Mouse (Mus musculus) frontal cortex, adult 2 months (tissue): ENCODE data around the gene Med19. TPM values are rescaled to one million over a fixed set of nuclear protein-coding genes. Genes with fewer than 3 reads are reported as not detected.
"Not testable (repeated sequence)": the region's sequence is repeated elsewhere in the genome, so short reads cannot be mapped to it uniquely, and the experiment has no call there.

Source experiments
- DNase-seq, 2 experiments: peaks; one replicate each; pipeline ENCODE4 v3.0.0; 2022; ENCODE audit warnings: low spot score in 1 of 2; ENCODE audit errors: extremely low spot score in 1 of 2
- polyA plus RNA-seq: library from polyadenylated mRNA; depleted of rRNA; stranded (reverse); fragments of >200 nt; gene quantifications from 2 replicates; pipeline ENCODE4 v1.2.3, GENCODE M21; 2012

Med19 gene
- polyA plus RNA-seq, 1 experiment, result 27.7 TPM

DNA sequence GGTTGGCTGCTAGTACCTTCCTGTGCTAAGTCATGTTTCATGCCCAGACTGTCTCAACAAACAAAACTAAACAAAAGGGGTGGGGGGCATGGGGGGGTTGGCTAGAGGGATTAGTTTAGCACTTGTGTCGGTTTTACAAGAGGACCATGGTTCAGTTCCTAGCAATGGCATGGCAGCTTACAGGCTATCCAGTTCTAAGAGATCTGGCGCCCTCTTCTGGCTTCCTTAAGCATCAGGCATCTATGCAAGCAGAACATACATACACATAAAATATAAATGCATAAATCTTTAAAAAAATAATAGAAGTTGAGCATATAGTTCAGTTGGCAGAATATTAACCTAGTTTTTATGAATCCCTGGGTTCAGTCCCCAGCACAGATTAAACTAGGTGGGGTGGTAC, 15.3 kb upstream of the Med19 start:
- no peak for DNase-seq

DNA sequence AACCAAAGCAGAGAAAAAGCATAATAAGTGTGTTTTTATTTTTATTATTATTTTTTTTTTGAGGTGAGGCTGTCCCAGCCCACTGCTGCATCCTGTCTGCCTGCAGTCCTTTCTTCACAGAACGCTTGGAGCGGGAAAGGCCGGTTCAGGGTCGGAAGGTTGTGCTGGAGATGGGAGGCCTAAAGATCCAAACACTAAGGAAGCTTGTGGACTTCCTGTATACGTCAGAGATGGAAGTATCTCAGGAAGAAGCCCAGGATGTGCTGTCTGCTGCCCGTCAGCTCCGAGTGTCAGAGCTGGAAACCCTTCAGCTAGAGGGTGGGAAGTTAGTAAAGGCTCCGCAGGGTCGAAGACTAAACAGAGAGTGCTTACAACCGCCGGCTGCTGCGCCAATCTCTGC, 12.1 kb upstream of the Med19 start:
- DNase-seq, result no peak

- DNase-seq, result no peak
Observed at GRCm38 (mm10) chr2:84669828-84670568, 8.2 kb upstream of the Med19 start.

GRCm38 (mm10) chr2:84670569-84670933, 7.7 kb upstream of the Med19 start, which contains the start of gene Selenoh:
TSS of gene Selenoh (minus strand) at chr2:84670770.
- peak; percentile 83 to 93 for DNase-seq

DNA sequence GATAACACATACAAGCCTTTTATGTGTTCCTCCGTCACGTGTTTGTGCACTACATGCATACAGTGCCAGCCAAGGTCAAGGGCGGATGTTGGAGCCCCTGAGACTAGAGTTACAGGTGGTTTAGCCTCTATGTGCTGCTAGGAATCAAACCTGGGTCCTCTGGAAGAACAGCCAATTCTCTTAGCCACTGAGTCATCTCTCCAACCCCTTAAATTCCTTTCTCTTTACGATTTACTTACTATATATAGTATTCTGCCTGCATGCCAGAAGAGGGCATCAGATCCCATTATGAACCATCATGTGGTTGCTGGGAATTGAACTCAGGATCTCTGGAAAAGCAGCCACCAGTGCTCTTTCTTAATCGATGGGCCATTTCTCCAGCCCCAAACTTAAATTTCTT, 6.7 kb upstream of the Med19 start:
- not testable (repeated sequence) for DNase-seq

- no peak for DNase-seq
Observed at GRCm38 (mm10) chr2:84677270-84677967, 783 bp upstream of the Med19 start.

DNA sequence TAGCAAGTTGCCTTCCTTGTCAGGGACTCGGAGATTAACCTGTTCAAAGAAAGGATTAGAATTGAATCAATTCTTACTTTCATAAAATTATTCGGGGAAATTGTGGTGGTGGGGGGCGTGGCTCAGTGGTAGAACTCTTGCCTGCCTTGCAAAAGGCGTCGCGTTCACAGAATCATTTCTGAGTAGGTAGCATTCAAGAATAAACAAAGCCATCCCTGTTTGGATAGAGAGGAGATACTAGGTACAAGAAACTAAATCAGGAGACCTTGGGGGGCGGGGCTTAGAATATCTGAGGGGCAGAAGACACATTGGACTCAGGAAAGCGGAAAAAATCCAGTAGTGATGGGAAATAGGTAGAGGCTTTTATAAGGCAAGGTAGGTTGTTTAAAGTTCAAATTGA, 814 bp downstream of the Med19 start, which contains the start of gene Tmx2:
TSS of gene Tmx2 (minus strand) at position 125 of the 400 bp plus-strand sequence.
- no peak for DNase-seq

- DNase-seq, result no peak
Observed at GRCm38 (mm10) chr2:84682605-84683183, 4.5 kb downstream of the Med19 start.

- DNase-seq, result no peak
Observed at GRCm38 (mm10) chr2:84688080-84688844, 10.1 kb downstream of the Med19 start.

- DNase-seq, result no peak
Observed at GRCm38 (mm10) chr2:84690050-84690449, 11.8 kb downstream of the Med19 start.

DNA sequence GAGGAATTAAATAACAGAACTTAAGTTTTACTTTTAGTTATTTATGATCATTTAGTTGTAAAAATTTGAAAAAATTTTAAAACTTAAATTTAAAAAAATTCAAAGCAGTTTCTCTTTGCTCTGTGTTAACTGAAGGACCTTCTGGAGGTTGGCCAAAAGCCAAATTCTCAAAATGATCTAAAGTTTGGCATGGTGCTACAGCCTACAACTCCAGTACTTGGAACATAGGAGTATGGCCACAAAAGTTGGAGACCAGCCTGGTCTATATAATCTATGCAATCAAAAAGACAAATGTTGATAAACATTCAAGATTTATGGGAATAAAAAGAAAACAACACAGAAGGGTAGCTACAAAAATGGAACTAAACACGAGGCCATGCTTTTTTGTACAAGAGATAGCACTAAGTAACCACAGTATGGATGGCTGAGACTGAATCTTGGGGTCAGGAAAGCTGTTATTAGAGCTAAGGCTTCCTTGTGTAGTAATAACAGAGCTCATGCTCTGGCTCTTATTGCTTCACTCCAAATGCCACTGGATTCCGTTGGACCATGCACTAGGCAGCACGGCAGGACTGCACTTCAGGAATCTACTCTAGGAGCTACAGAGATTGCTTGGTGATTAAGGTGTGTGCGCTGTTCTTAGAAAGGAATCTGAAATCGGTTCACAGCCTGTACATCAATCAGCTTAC, 16.9 kb downstream of the Med19 start:
- no peak for DNase-seq

DNA sequence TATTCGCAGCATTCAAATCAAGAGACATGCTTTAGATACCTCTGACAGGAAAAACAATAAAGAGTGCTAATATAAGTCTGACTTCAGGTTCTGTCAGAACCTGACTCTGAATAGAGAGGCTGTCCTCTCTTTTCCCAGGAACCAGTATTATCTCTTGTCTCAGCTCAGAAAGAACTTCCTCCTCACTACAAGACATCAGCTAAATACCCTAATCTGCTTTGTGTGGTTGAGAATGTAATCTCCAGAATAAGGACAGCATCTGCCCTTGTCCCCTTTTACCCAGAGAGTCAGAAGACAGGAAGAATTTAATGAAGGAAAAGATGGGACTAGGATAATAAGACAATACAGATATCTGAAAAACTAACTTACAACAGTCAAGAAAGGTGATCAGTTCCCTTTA, 25.3 kb downstream of the Med19 start:
- no peak for DNase-seq

GRCm38 (mm10) chr2:84704329-84704728, 26.1 kb downstream of the Med19 start:
- DNase-seq, result no peak

DNA sequence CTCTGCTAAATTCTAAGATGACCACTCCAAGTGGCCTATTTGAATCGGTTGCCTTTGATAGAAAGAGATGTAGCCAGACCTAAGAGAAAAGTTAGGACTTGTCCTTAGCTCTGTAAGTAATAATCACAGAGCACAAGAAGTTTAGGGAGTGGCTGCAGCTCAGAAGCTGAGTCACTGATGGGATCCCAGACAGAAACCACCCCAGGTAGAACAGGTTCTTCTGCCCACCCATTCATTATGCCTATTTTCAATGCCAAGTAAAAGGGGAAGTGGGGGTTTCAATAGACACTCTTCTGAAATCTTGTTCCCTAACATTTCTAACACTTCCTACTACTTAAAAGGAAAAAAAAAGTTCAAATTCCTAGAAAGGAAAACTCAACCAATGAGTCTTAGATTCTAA, 27.1 kb downstream of the Med19 start:
- DNase-seq, result no peak

- no peak for DNase-seq
Observed at GRCm38 (mm10) chr2:84707523-84707922, 29.3 kb downstream of the Med19 start.

- no peak for DNase-seq
Observed at GRCm38 (mm10) chr2:84711898-84712297, 33.7 kb downstream of the Med19 start.

DNA sequence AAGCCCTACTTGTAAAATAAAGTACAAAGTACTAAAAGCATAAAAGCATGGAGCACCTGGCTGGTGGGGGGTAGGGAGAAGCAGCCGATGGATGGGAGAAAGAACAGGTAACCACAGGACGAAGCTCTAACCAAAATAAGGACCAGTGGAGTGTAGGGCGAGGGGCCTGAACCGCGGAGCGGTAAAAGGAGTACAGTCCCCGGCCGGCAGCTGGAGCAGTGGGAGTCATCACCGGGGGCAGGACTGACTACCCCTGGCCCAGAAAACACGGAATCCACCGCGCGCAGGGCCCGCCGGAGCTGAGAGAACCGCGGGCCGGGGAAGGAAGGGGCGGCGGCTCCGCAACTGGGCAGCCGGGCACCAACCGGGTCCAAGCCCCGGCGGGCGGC, 36.2 kb downstream of the Med19 start:
- peak in 1 of 2 experiments; percentile 25 for DNase-seq

- peak; percentile 95 to 98 for DNase-seq
Observed at GRCm38 (mm10) chr2:84714811-84715561, 36.8 kb downstream of the Med19 start, which contains the start of gene Zdhhc5. TSS of gene Zdhhc5 (minus strand) at chr2:84715180.

DNA sequence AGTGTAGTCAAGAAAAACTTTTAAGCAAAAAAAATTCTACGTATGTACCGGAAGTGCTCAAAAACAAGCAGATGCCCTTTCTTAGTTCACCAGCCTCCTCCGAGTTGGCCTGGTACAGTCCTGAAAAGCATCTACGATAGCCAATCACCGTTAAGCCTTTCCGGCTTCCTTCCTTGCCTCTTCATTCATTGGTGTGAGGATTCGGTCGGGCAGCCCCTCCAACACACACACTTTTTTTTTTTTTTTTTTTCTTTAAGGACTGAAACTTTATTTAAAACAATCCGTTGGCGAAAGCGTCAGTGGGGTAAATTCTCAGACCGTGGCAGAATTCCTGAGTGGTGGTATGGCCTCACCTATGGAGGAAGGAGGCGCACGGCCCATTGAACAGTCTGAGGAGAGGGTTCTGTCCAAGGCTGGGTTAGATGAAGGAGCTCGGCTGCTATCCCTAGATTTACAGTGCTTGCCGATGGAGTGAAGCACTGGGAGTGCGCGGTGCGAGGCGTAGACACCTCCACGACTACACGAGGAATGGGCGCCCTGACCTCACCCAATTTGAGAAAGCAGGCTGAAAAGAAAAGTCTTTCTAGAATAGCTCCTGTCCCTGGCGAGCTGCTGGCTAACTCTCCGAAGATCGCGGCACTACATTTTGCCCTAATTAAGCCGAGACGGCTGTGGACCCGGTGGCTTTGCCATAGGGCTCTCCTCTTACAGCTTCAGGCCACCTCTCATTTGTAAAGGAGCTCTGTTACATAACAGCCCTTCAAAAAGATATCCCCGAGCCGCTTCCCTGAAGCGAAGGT, 37.6 kb downstream of the Med19 start:
- DNase-seq, result peak; percentile 91 to 92
